In genomic region chr1:157290173-157290572, GRCm38 (mm10) we compare ENCODE assay signal across 13 mouse cellular contexts.
"Had no signal": no experiment of that assay in that cellular context is flagged by ENCODE, and none has a peak within 500 bp of the region (broad histone marks: within the 10 kb centered on the region; RNA-seq: fewer than 3 reads in every experiment).

No protein-coding gene starts in this region.

- ATAC-seq: midbrain, embryonic 13.5 days; midbrain, embryonic 15.5 days had no signal

- H3K4me2 ChIP-seq: lung, embryonic 14.5 days; midbrain, embryonic 11.5 days; midbrain, embryonic 13.5 days; midbrain, embryonic 15.5 days; neural tube, embryonic 12.5 days; stomach, embryonic 15.5 days had no signal

- H3K36me3 ChIP-seq: midbrain, embryonic 13.5 days; midbrain, embryonic 15.5 days; neural tube, embryonic 12.5 days; stomach, embryonic 15.5 days had no signal

- H3K27ac ChIP-seq: midbrain, embryonic 13.5 days; midbrain, embryonic 15.5 days; neural tube, embryonic 12.5 days; stomach, embryonic 15.5 days; stomach, postnatal 0 days had no signal

- H3K4me1 ChIP-seq: midbrain, embryonic 15.5 days; neural tube, embryonic 12.5 days; stomach, embryonic 15.5 days had no signal

- DNase-seq: lung, embryonic 14.5 days; lung, postnatal 10 days; lung, postnatal 4 days; right cerebral cortex, postnatal 14 days; thymus, adult 2 months; thymus, postnatal 25 days; thymus, postnatal 4 days had no signal

- H3K9me3 ChIP-seq: midbrain, embryonic 13.5 days; midbrain, embryonic 15.5 days; neural tube, embryonic 12.5 days; stomach, embryonic 15.5 days had no signal

- H3K4me3 ChIP-seq: midbrain, embryonic 13.5 days; midbrain, embryonic 15.5 days; neural tube, embryonic 12.5 days; stomach, embryonic 15.5 days had no signal

- H3K27me3 ChIP-seq: midbrain, embryonic 13.5 days; midbrain, embryonic 15.5 days; neural tube, embryonic 12.5 days; stomach, embryonic 15.5 days had no signal

- H3K9ac ChIP-seq: lung, embryonic 14.5 days; midbrain, embryonic 13.5 days; midbrain, embryonic 15.5 days; neural tube, embryonic 12.5 days; stomach, embryonic 15.5 days had no signal
